23 mouse cellular contexts compared by ENCODE assay signal in genomic region chr3:120019826-120020683, GRCm38 (mm10).
DNase-seq lines count a peak whose midpoint lies in the region; ATAC-seq lines count a peak whose summit lies in the region.
"Had no signal": no experiment of that assay in that cellular context is flagged by ENCODE, and none has a peak within 500 bp of the region (broad histone marks: within the 10 kb centered on the region; RNA-seq: fewer than 3 reads in every experiment).

No protein-coding gene starts in this region.

- H3K36me3 ChIP-seq in forebrain, embryonic 14.5 days (ENCODE audit: control insufficient read depth, insufficient read depth, low read length): no peaks in the 10 kb centered on the region
- no peaks in the 10 kb centered on the region for H3K36me3 ChIP-seq in forebrain, embryonic 12.5 days (replicated peaks)
- no peaks in the 10 kb centered on the region for H3K36me3 ChIP-seq in midbrain, embryonic 15.5 days (replicated peaks)
- H3K36me3 ChIP-seq in liver, embryonic 12.5 days: no peaks in the 10 kb centered on the region
- H3K36me3 ChIP-seq: G1E; heart, embryonic 13.5 days; intestine, embryonic 15.5 days; limb, embryonic 10.5 days had no signal

- ATAC-seq in forebrain, embryonic 14.5 days: peak; percentile 72
- no peak for ATAC-seq in forebrain, embryonic 12.5 days (ENCODE audit: low FRiP score)
- ATAC-seq in midbrain, embryonic 15.5 days (replicated peaks): peak; percentile 79
- no peak for ATAC-seq in liver, embryonic 12.5 days
- ATAC-seq: intestine, embryonic 15.5 days had no signal

- peak; percentile 65 for DNase-seq in forebrain, embryonic 14.5 days (ENCODE audit: low spot score)
- peak; percentile 62 for DNase-seq in retina, postnatal 1 day
- no peak for DNase-seq in retina, embryonic 14.5 days (ENCODE audit: low spot score)
- no peak for DNase-seq in cerebellum, postnatal 10 days
- DNase-seq: adrenal gland, postnatal 36 days; cerebellum, adult 18-20 months; cerebellum, postnatal 36 days; heart, adult 18-20 months; heart, postnatal 36 days; kidney, postnatal 36 days; layer of hippocampus, adult 9-11 months; lung, adult 18-20 months; lung, postnatal 14 days; thymus, postnatal 36 days had no signal

- H3K4me1 ChIP-seq in forebrain, embryonic 14.5 days (ENCODE audit: control insufficient read depth, insufficient read depth, low read length): peaks cover 6% of the 10 kb centered on the region
- 0 out of 2 replicates have a peak, but pooled peaks cover 3% of the 10 kb centered on the region for H3K4me1 ChIP-seq in forebrain, embryonic 12.5 days
- H3K4me1 ChIP-seq in midbrain, embryonic 15.5 days: peaks cover 10% of the 10 kb centered on the region; the same call in 1 of the 2 replicates
- no peaks in the 10 kb centered on the region for H3K4me1 ChIP-seq in liver, embryonic 12.5 days
- H3K4me1 ChIP-seq: heart, embryonic 13.5 days; intestine, embryonic 15.5 days; limb, embryonic 10.5 days; megakaryocyte, embryonic 14.5 days had no signal

- H3K9ac ChIP-seq in forebrain, embryonic 14.5 days (ENCODE audit: low read length): no peak overlapping the region
- H3K9ac ChIP-seq in forebrain, embryonic 12.5 days: no peak overlapping the region
- no peak overlapping the region for H3K9ac ChIP-seq in midbrain, embryonic 15.5 days
- no peak overlapping the region for H3K9ac ChIP-seq in liver, embryonic 12.5 days
- H3K9ac ChIP-seq: heart, embryonic 13.5 days; intestine, embryonic 15.5 days had no signal

- no peak overlapping the region for H3K4me3 ChIP-seq in forebrain, embryonic 14.5 days (ENCODE audit: low read depth, low read length)
- no peak overlapping the region for H3K4me3 ChIP-seq in forebrain, embryonic 12.5 days (replicated peaks)
- H3K4me3 ChIP-seq in midbrain, embryonic 15.5 days: no peak overlapping the region
- no peak overlapping the region for H3K4me3 ChIP-seq in liver, embryonic 12.5 days
- H3K4me3 ChIP-seq: heart, embryonic 13.5 days; intestine, embryonic 15.5 days; limb, embryonic 10.5 days; megakaryocyte, embryonic 14.5 days; myocyte had no signal

- H3K27ac ChIP-seq in forebrain, embryonic 14.5 days (ENCODE audit: low read depth, low read length): no peak overlapping the region; the same call in 1 of the 2 replicates
- H3K27ac ChIP-seq in forebrain, embryonic 12.5 days: no peak overlapping the region
- H3K27ac ChIP-seq in midbrain, embryonic 15.5 days: peak overlapping the region; percentile 58
- H3K27ac ChIP-seq in liver, embryonic 12.5 days: no peak overlapping the region
- H3K27ac ChIP-seq: heart, embryonic 13.5 days; intestine, embryonic 15.5 days; limb, embryonic 10.5 days had no signal

- 60% methylated on average over 10 of the region's 10 CpGs for WGBS in forebrain, embryonic 14.5 days
- 69% methylated on average over 10 of the region's 10 CpGs for WGBS in forebrain, embryonic 12.5 days
- 30% methylated on average over 10 of the region's 10 CpGs for WGBS in midbrain, embryonic 15.5 days
- 81% methylated on average over 10 of the region's 10 CpGs for WGBS in liver, embryonic 12.5 days (ENCODE audit: insufficient replicate concordance)

- no peak overlapping the region for H3K4me2 ChIP-seq in forebrain, embryonic 14.5 days (ENCODE audit: low read length)
- H3K4me2 ChIP-seq in forebrain, embryonic 12.5 days: no peak overlapping the region
- H3K4me2 ChIP-seq in midbrain, embryonic 15.5 days: peak overlapping the region; percentile 21; the same call in 1 of the 2 replicates
- no peak overlapping the region for H3K4me2 ChIP-seq in liver, embryonic 12.5 days
- H3K4me2 ChIP-seq: heart, embryonic 13.5 days; intestine, embryonic 15.5 days had no signal

- no peaks in the 10 kb centered on the region for H3K9me3 ChIP-seq in forebrain, embryonic 14.5 days (replicated peaks; ENCODE audit: control insufficient read depth, low read length)
- H3K9me3 ChIP-seq in forebrain, embryonic 12.5 days: no peaks in the 10 kb centered on the region
- no peaks in the 10 kb centered on the region for H3K9me3 ChIP-seq in midbrain, embryonic 15.5 days
- H3K9me3 ChIP-seq in liver, embryonic 12.5 days (replicated peaks): 0 out of 2 replicates have a peak, but pooled peaks cover 3% of the 10 kb centered on the region
- H3K9me3 ChIP-seq: heart, embryonic 13.5 days; intestine, embryonic 15.5 days; limb, embryonic 10.5 days had no signal

- no peaks in the 10 kb centered on the region for H3K27me3 ChIP-seq in forebrain, embryonic 14.5 days (replicated peaks; ENCODE audit: control insufficient read depth, insufficient read depth, low read length)
- no peaks in the 10 kb centered on the region for H3K27me3 ChIP-seq in forebrain, embryonic 12.5 days
- H3K27me3 ChIP-seq in midbrain, embryonic 15.5 days (replicated peaks): no peaks in the 10 kb centered on the region
- H3K27me3 ChIP-seq in liver, embryonic 12.5 days (replicated peaks): no peaks in the 10 kb centered on the region
- H3K27me3 ChIP-seq: heart, embryonic 13.5 days; intestine, embryonic 15.5 days; megakaryocyte, embryonic 14.5 days had no signal

Comparison
In these comparisons a context has a peak if more than half of its experiments do, and no peak if none do; other contexts are left out.
1. ATAC-seq: peak in forebrain, embryonic 14.5 days (single experiment) and midbrain, embryonic 15.5 days (single experiment); none in forebrain, embryonic 12.5 days (single experiment) and liver, embryonic 12.5 days (single experiment).
2. DNase-seq: peak in forebrain, embryonic 14.5 days (single experiment) and retina, postnatal 1 day (single experiment); none in retina, embryonic 14.5 days (single experiment) and cerebellum, postnatal 10 days (0 of 2).